ENCODE assay signal across 8 mouse cellular contexts in genomic region chr9:75253158-75253557, GRCm38 (mm10). TPM values are rescaled to one million over a fixed set of nuclear protein-coding genes. Genes with fewer than 3 reads are reported as not detected.
DNase-seq lines count a peak whose midpoint lies in the region; ATAC-seq and TF ChIP-seq lines count a peak whose summit lies in the region.
"Not testable (repeated sequence)": the region's sequence is repeated elsewhere in the genome, so short reads cannot be mapped to it uniquely, and the experiment has no call there.
"Had no signal": no experiment of that assay in that cellular context is flagged by ENCODE, and none has a peak within 500 bp of the region (broad histone marks: within the 10 kb centered on the region; RNA-seq: fewer than 3 reads in every experiment).

No protein-coding gene starts in this region.

- WGBS in midbrain, embryonic 14.5 days = 88% methylated on average over 6 of the region's 6 CpGs

- not testable (repeated sequence) for H3ac ChIP-seq in myocyte (ENCODE audit: control insufficient read depth, insufficient read length)

- DNase-seq in brain, adult 2 months (ENCODE audit: low read depth, low spot score) = peak; percentile 66
- peak; percentile 71 for DNase-seq in gastrocnemius, adult 18-20 months (ENCODE audit: low spot score)
- peak; percentile 65 for DNase-seq in gastrocnemius, postnatal 25 days
- not testable (repeated sequence) for DNase-seq in layer of hippocampus, adult 2 months (ENCODE audit: low spot score in 2 of 2); midbrain, embryonic 14.5 days

- peak overlapping the region; percentile 89 for H3K27ac ChIP-seq in layer of hippocampus, adult 2 months
- H3K27ac ChIP-seq in midbrain, embryonic 14.5 days (replicated peaks; ENCODE audit: low read depth, low read length) = 0 out of 2 replicates have a peak overlapping the region, but pooled peaks have one; percentile 1

- not testable (repeated sequence) for H3K9ac ChIP-seq in midbrain, embryonic 14.5 days (replicated peaks; ENCODE audit: low read length)

- H3K79me2 ChIP-seq in myocyte (ENCODE audit: control insufficient read depth, insufficient read depth) = not testable (repeated sequence)

- H3K9me3 ChIP-seq in midbrain, embryonic 14.5 days (ENCODE audit: control insufficient read depth, low read length) = not testable (repeated sequence)

- H3K4me2 ChIP-seq in midbrain, embryonic 14.5 days (ENCODE audit: low read length) = not testable (repeated sequence)
- H3K4me2 ChIP-seq in myocyte (ENCODE audit: low read depth) = peak overlapping the region; percentile 15

- ATAC-seq in midbrain, embryonic 14.5 days (ENCODE audit: low FRiP score, low TSS enrichment) = not testable (repeated sequence)

- H3K4me1 ChIP-seq in midbrain, embryonic 14.5 days (ENCODE audit: control insufficient read depth, insufficient read depth, low read length) = peaks cover 21% of the 10 kb centered on the region

- TF ChIP-seq CTCF in layer of hippocampus, adult 2 months (conservative IDR thresholded peaks at IDR 0.05) = not testable (repeated sequence)

- H3K36me3 ChIP-seq in midbrain, embryonic 14.5 days (ENCODE audit: control insufficient read depth, insufficient read depth, low read length); myocyte (ENCODE audit: control insufficient read depth, insufficient read depth): not testable (repeated sequence)

- H3K27me3 ChIP-seq in midbrain, embryonic 14.5 days (ENCODE audit: control insufficient read depth, insufficient read depth, low read length); myocyte (ENCODE audit: control insufficient read depth, insufficient read depth, insufficient read length): not testable (repeated sequence)

- not testable (repeated sequence) for TF ChIP-seq POLR2A in myocyte (IDR thresholded peaks at IDR 0.05; ENCODE audit: insufficient read length, low read depth)

- H3K4me3 ChIP-seq in layer of hippocampus, adult 2 months; midbrain, embryonic 14.5 days (replicated peaks; ENCODE audit: low read depth, low read length); myocyte: not testable (repeated sequence)

RNA-seq across cellular contexts. Expression of gene Myo5c, which starts 21.3 kb away (rescaled TPM):
- 10 to 100 TPM in 1 of 2 experiments, 1 to 10 TPM in 1; 9.0 to 10.9 TPM for total RNA-seq in gastrocnemius, adult 18-20 months (2021)
- total RNA-seq in gastrocnemius, postnatal 25 days (2021) = 1 to 10 TPM; 6.7 to 7.6 TPM
- under 1 TPM; 0.59 to 0.81 TPM for total RNA-seq in layer of hippocampus, adult 2 months (2021)
- 0.64 and 0.72 TPM in 2 replicates for polyA plus RNA-seq in midbrain, embryonic 14.5 days (2014; fragmentation: Nextera tagmentation; extraction: Ambion mirVana)
- polyA plus RNA-seq in myocyte (2012; fragmentation: generic; extraction: Trizol) = 0.07 TPM
- polyA plus RNA-seq: erythroblast, embryonic 14.5 days; G1E had no signal

RNA-seq across cellular contexts. Expression of gene Gnb5, which starts 52.9 kb away (rescaled TPM):
- total RNA-seq in gastrocnemius, adult 18-20 months (2021) = 10 to 100 TPM; 12.1 to 12.6 TPM
- 10 to 100 TPM; 11.6 to 16.9 TPM for total RNA-seq in gastrocnemius, postnatal 25 days (2021)
- total RNA-seq in layer of hippocampus, adult 2 months (2021) = 100 to 1,000 TPM; 125 to 127 TPM
- polyA plus RNA-seq in midbrain, embryonic 14.5 days (2014; fragmentation: Nextera tagmentation; extraction: Ambion mirVana) = 69.6 and 70.1 TPM in 2 replicates
- polyA plus RNA-seq in myocyte (2012; fragmentation: generic; extraction: Trizol) = 24.3 TPM
- polyA plus RNA-seq: erythroblast, embryonic 14.5 days; G1E had no signal

Comparison
In these comparisons a context has a peak if more than half of its experiments do, and no peak if none do; other contexts are left out.
1. RNA of gene Myo5c, which starts 21.3 kb away (total RNA-seq): 9.0 to 10.9 TPM in gastrocnemius, adult 18-20 months and 6.7 to 7.6 TPM in gastrocnemius, postnatal 25 days; 0.59 to 0.81 TPM in layer of hippocampus, adult 2 months; every median in the first group is over 4 times any median in the second.
2. RNA of gene Gnb5, which starts 52.9 kb away (total RNA-seq): 125 to 127 TPM in layer of hippocampus, adult 2 months; 11.6 to 16.9 TPM in gastrocnemius, postnatal 25 days and 12.1 to 12.6 TPM in gastrocnemius, adult 18-20 months; every median in the first group is over 4 times any median in the second.